Mouse (Mus musculus): Measurements from ENCODE around the gene Mmp1b.
"Not testable (repeated sequence)": the region's sequence is repeated elsewhere in the genome, so short reads cannot be mapped to it uniquely, and the experiment has no call there.

The Mmp1b gene

DNA sequence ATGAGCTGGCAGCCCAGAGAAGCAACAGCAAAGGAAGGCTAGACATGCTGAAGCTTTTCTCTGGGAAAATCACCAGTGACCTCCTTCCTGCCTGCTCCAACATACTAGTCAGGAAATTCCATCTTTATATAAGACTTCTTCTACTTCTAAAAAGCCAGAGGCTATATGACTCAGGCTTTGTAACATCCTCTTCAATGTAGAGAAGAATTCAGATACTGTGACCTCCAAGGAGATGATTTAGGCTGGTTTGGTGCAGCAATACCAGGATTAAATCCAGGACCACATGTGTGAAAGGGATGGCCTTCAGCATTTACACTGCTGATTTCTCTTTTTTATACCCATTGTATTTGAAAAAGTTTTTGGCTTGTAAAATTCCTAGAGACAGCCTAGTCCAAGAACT lies at the start of gene Mmp1b:
Mmp1b (minus strand) TSS at position 101 of the 400 bp plus-strand sequence.
- Histone ChIP-seq H3K9me3 (ENCODE audit: low read length) (peaks cover 57% of the 10 kb centered on the region), H3K4me1 (replicated peaks; ENCODE audit: low read depth, low read length) (no peaks in the 10 kb centered on the region), H3K4me3 (replicated peaks; ENCODE audit: low read length) (no peak within 1 kb of the TSS), H3K36me3 (ENCODE audit: insufficient read depth, low read length) (no peaks in the 10 kb centered on the region), H3K27me3 (ENCODE audit: insufficient read depth, low read length) (no peaks in the 10 kb centered on the region)
- TF ChIP-seq NANOG (IDR thresholded peaks at IDR 0.05; ENCODE audit: borderline replicate concordance, low read length) (no peak), CTCF (conservative IDR thresholded peaks at IDR 0.05; ENCODE audit: low read length) (no peak), POU5F1 (IDR thresholded peaks at IDR 0.05; ENCODE audit: borderline replicate concordance, low read length) (no peak)

DNA sequence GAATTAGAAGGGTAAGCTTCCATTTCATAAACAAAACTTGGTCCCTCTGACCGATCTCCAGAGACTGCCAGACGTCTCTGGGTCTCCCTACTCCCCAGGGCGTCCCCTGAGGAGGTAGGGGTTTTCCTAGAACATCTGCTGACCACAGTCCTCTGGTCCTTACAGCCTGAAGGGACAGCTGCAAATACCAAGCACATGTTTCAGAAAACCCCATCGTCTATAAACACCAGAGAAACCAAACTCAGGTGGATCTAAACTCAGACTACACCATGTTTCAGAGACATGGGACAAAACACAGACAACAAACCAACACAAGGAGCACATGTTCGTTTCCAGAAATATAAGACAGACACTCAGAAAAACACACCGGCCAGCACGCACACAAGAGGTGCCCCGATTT lies 8.7 kb upstream of the Mmp1b start:
- H3K36me3 ChIP-seq (ENCODE audit: insufficient read depth, low read length); H3K4me3 ChIP-seq (replicated peaks; ENCODE audit: low read length); H3K4me1 ChIP-seq (replicated peaks; ENCODE audit: low read depth, low read length); H3K27me3 ChIP-seq (ENCODE audit: insufficient read depth, low read length): not testable (repeated sequence)
- H3K9me3 ChIP-seq (ENCODE audit: low read length) = peaks cover 57% of the 10 kb centered on the region

DNA sequence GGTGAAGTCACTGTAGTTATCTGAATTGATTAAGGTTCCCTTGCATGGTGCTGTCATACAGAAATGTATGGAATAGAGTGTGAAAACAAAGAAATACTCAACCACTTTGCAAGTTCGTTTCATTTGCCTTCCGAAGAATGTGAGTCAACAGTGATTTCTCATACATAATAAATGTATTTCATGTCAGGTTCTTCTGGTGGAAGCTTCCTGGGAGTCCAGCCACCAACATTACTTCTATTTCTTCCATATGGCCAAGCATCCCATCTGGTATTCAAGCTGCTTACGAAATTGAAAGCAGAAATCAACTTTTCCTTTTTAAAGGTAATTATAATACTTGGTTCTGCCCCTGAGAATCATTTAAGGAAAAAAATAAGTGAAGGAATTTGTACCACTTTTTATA lies 33.3 kb downstream of the Mmp1b start:
- H3K9me3 ChIP-seq (ENCODE audit: low read length) = no peaks in the 10 kb centered on the region; the same call in 1 of the 2 replicates
- no peak for TF ChIP-seq POU5F1 (IDR thresholded peaks at IDR 0.05; ENCODE audit: borderline replicate concordance, low read length)
- TF ChIP-seq NANOG (IDR thresholded peaks at IDR 0.05; ENCODE audit: borderline replicate concordance, low read length) = no peak
- no peak for TF ChIP-seq CTCF (conservative IDR thresholded peaks at IDR 0.05; ENCODE audit: low read length)
- H3K4me1 ChIP-seq (replicated peaks; ENCODE audit: low read depth, low read length) = no peaks in the 10 kb centered on the region
- H3K27me3 ChIP-seq (ENCODE audit: insufficient read depth, low read length) = no peaks in the 10 kb centered on the region
- no peaks in the 10 kb centered on the region for H3K36me3 ChIP-seq (ENCODE audit: insufficient read depth, low read length)
- H3K4me3 ChIP-seq (replicated peaks; ENCODE audit: low read length) = no peak overlapping the region

DNA sequence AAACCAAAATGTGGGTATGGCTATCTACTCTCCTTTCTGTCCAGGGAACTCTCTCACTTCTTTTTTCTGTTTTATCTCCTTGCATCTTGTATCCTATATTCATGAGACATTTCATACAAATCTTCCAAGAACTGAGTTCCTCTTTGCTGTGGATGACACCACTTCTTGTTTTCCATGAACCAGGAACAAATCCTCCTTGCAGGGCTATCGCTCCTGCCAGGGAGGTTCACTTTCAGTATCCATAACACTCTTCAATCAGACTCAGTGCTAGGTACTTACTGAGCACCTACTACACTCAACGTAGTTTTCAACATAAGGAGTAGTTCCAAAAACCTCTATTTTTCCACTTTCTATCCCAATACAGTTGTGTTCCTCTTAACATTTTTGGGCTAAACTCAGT lies 42.3 kb downstream of the Mmp1b start:
- Histone ChIP-seq H3K9me3 (ENCODE audit: low read length) (no peaks in the 10 kb centered on the region), H3K27me3 (ENCODE audit: insufficient read depth, low read length) (no peaks in the 10 kb centered on the region), H3K36me3 (ENCODE audit: insufficient read depth, low read length) (no peaks in the 10 kb centered on the region), H3K4me1 (replicated peaks; ENCODE audit: low read depth, low read length) (no peaks in the 10 kb centered on the region), H3K4me3 (replicated peaks; ENCODE audit: low read length) (no peak overlapping the region)
- no peak for TF ChIP-seq NANOG (IDR thresholded peaks at IDR 0.05; ENCODE audit: borderline replicate concordance, low read length)
- TF ChIP-seq CTCF (conservative IDR thresholded peaks at IDR 0.05; ENCODE audit: low read length) = no peak
- TF ChIP-seq POU5F1 (IDR thresholded peaks at IDR 0.05; ENCODE audit: borderline replicate concordance, low read length) = no peak

DNA sequence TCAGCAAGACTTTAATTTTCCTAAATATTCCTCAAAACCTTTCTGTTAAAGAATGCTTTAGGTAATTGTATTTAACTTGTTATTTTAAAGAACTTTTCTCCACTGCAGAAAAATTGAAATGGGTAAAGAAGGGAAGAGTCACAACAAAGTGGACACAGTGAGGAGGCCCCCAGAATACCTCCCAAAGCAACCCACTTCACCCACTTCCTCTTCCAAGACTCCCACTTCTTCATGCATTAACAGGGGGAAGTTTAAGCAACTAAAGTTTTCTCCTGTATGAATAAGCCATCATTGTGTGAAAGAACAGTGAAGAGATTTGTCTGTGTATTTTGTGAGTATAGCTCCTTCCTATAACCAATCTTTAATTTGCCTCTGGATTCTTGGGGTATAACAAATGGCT lies 43.7 kb downstream of the Mmp1b start, which contains the start of gene Mmp12:
Mmp12 (plus strand) TSS at position 275 of the 400 bp plus-strand sequence.
- no peaks in the 10 kb centered on the region for H3K36me3 ChIP-seq (ENCODE audit: insufficient read depth, low read length)
- H3K27me3 ChIP-seq (ENCODE audit: insufficient read depth, low read length) = no peaks in the 10 kb centered on the region
- H3K4me3 ChIP-seq (replicated peaks; ENCODE audit: low read length) = no peak within 1 kb of the TSS
- H3K9me3 ChIP-seq (ENCODE audit: low read length) = no peaks in the 10 kb centered on the region
- H3K4me1 ChIP-seq (replicated peaks; ENCODE audit: low read depth, low read length) = no peaks in the 10 kb centered on the region
- TF ChIP-seq CTCF (conservative IDR thresholded peaks at IDR 0.05; ENCODE audit: low read length) (no peak), POU5F1 (IDR thresholded peaks at IDR 0.05; ENCODE audit: borderline replicate concordance, low read length) (no peak), NANOG (IDR thresholded peaks at IDR 0.05; ENCODE audit: borderline replicate concordance, low read length) (no peak)

DNA sequence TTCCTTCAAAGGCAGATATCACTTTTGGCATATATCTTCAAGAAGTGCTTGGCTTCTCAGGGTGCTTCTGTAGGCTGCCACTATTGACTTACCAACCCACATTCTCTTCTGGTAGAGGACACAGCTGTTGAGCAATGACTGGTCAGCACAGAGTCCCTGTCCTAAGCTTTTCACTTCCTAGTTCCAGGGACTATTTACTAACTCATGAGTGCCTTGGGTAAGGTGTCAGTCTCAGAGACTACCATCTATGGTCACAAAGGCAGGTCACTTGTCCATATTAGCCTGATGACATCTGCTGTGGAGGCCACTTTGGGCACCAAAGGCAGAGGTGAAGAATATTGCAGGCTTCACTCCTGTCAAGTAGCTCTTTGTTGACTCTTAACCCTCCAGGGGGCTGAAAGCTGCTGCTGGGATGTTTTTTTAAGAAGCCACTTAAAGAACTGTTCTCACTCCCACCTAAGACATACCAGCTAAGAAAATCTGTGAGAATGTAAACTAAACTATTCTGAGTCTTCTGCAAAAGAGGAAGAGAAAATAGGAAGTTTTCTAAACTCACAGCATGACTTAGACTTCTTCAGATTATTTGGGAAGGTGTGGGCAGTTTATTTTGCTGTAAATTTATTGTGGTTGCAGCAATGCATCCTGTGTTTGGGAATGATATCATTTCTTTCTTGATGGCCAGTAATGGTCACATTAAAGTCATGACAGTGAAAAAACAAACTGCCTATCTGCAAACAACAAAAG lies 50.9 kb downstream of the Mmp1b start:
- TF ChIP-seq POU5F1 (IDR thresholded peaks at IDR 0.05; ENCODE audit: borderline replicate concordance, low read length) (no peak), CTCF (conservative IDR thresholded peaks at IDR 0.05; ENCODE audit: low read length) (no peak), NANOG (IDR thresholded peaks at IDR 0.05; ENCODE audit: borderline replicate concordance, low read length) (no peak)
- no peaks in the 10 kb centered on the region for H3K9me3 ChIP-seq (ENCODE audit: low read length)
- H3K4me3 ChIP-seq (replicated peaks; ENCODE audit: low read length) = no peak overlapping the region
- no peaks in the 10 kb centered on the region for H3K36me3 ChIP-seq (ENCODE audit: insufficient read depth, low read length)
- H3K4me1 ChIP-seq (replicated peaks; ENCODE audit: low read depth, low read length) = no peaks in the 10 kb centered on the region
- no peaks in the 10 kb centered on the region for H3K27me3 ChIP-seq (ENCODE audit: insufficient read depth, low read length)

DNA sequence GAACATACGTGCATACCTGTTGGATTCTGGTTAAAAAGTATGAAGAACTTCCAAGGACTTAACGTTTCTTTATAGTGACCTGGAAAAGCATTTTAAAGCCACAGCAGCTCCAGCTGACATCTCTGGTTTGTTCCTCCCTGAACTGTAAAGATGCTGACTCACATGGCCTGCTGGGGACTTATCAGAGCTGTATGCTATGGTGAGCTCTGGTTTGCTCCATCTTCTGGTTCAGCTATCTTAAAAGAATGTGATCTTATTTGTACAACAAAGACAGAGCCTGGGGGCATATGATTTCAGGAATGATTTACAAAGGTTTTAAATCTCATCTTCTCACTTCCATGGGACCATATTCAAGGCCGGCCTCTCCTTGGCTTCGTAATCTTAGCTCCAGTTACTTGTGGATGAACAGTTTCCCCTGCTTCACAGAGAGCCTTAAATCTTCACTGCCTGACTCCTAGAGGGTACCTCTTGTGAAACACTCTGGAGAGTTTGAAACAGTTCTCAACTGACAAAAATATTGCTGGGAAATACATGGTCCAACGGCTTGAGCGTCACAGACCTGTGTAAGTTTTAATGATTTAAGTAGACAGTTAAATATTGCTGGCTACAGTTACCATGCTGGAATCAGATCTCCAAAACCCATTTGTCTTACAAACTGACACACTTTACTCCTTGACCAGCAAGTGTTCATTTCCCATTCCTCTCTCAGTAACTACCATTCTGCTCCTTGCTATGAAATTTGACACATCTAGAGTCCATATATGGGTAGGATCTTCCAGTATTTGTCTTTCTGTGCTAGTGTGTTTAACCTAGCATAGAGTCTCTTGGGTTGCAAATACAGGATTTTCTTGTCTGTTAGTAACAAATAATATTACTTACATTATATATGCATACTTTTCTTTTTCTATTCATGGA lies 51.8 kb downstream of the Mmp1b start:
- Histone ChIP-seq H3K9me3 (ENCODE audit: low read length) (no peaks in the 10 kb centered on the region), H3K36me3 (ENCODE audit: insufficient read depth, low read length) (no peaks in the 10 kb centered on the region), H3K27me3 (ENCODE audit: insufficient read depth, low read length) (no peaks in the 10 kb centered on the region), H3K4me1 (replicated peaks; ENCODE audit: low read depth, low read length) (no peaks in the 10 kb centered on the region), H3K4me3 (replicated peaks; ENCODE audit: low read length) (no peak overlapping the region)
- TF ChIP-seq CTCF (conservative IDR thresholded peaks at IDR 0.05; ENCODE audit: low read length) (no peak), POU5F1 (IDR thresholded peaks at IDR 0.05; ENCODE audit: borderline replicate concordance, low read length) (no peak), NANOG (IDR thresholded peaks at IDR 0.05; ENCODE audit: borderline replicate concordance, low read length) (no peak)

DNA sequence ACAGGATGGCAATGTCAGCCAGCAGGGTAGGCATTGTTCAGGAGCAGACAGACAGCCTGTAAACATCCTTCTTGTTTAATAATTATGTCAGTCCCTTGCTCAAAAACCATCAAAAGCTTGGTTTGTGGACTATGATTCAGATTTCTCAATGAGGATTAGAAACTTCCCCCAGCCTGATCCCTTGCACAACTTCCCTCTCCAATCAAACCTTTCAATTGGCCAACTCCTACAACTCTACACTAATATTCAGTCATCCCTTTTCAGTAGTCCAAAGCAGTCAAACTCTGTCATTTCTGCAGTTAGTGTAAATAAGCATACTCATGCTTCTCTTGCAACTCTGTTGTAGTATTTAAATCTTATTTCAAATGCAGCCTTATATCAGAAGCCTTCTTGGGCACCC lies 56.0 kb downstream of the Mmp1b start:
- Histone ChIP-seq H3K4me3 (replicated peaks; ENCODE audit: low read length) (no peak overlapping the region), H3K36me3 (ENCODE audit: insufficient read depth, low read length) (no peaks in the 10 kb centered on the region)
- TF ChIP-seq CTCF (conservative IDR thresholded peaks at IDR 0.05; ENCODE audit: low read length) (no peak), POU5F1 (IDR thresholded peaks at IDR 0.05; ENCODE audit: borderline replicate concordance, low read length) (no peak), NANOG (IDR thresholded peaks at IDR 0.05; ENCODE audit: borderline replicate concordance, low read length) (no peak)

More for the DNA sequence above, 56.0 kb downstream of the Mmp1b start:
- no peaks in the 10 kb centered on the region for H3K9me3 ChIP-seq (ENCODE audit: low read length)
- no peaks in the 10 kb centered on the region for H3K4me1 ChIP-seq (replicated peaks; ENCODE audit: low read depth, low read length)
- no peaks in the 10 kb centered on the region for H3K27me3 ChIP-seq (ENCODE audit: insufficient read depth, low read length)
